Mouse (Mus musculus) layer of hippocampus, adult 9-11 months (tissue): ENCODE data around the gene Gm9747.

ENCODE experiments used
- DNase-seq: peaks from one replicate; pipeline ENCODE4 v3.0.0; 2022

Gene Gm9747

GRCm38 (mm10) chr1:82257457-82257856 lies 24.5 kb downstream of the Gm9747 start:
- no peak for DNase-seq

- no peak for DNase-seq
Measured at GRCm38 (mm10) chr1:82258331-82258730, 25.4 kb downstream of the Gm9747 start.

- no peak for DNase-seq
Measured at GRCm38 (mm10) chr1:82260055-82260454, 27.1 kb downstream of the Gm9747 start.

- DNase-seq, result peak; percentile 83
Measured at GRCm38 (mm10) chr1:82261053-82261618, 28.2 kb downstream of the Gm9747 start.

DNA sequence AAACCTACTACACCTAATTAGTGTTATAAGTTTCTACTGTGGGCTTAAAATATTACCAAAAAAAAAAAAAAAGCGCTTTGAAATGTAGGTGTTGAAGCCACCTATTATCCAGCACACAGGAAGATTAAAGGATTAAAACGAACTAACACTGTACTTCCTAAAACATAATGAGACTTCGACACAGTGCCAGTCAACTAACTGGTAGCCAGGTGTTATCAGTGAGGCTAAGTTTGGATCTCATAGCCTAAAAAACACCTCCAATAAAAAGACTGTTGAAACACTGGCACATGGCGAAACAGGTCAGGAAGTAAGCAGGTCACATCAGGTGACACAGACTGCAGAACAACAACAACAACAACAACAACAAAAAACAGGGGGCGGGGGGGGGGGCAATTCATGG lies 28.7 kb downstream of the Gm9747 start:
- DNase-seq, result no peak

DNA sequence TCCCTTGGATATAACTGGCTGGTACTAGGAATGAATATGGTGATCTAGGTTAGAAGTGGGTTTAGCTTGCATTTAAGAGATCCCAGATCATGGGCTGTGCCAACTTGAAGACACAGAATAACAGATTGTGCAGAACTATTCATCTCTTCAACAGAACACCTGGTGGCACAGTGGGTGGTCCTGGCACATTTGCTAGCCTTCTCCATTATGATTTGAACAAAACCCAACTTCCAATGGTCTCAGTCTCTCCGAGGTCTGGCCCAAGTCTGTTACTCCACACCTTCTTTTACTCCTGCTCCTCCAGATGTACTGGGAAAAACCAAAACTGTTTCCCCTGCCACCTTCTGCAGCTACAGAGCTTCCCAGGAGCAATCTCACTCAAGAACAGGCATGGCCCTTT lies 29.4 kb downstream of the Gm9747 start:
- no peak for DNase-seq

DNA sequence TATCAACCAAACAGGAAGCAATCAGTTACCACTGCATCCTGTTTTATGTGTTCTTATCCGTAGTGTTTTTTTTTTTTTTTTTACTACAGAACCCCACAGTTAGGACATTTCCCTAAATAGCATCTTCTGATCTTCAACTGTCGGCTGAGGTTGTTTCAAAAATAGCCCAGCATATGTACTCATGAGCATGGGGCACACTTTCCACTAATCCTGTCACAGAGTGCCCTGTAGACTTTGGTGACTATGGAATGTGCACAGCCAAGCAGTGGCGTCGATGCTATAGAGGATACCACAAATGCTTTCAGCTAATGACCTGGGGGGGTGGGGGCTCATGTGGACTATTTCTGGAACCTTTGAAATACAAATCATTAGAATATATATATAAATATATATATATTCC lies 34.6 kb downstream of the Gm9747 start:
- DNase-seq, result no peak

DNA sequence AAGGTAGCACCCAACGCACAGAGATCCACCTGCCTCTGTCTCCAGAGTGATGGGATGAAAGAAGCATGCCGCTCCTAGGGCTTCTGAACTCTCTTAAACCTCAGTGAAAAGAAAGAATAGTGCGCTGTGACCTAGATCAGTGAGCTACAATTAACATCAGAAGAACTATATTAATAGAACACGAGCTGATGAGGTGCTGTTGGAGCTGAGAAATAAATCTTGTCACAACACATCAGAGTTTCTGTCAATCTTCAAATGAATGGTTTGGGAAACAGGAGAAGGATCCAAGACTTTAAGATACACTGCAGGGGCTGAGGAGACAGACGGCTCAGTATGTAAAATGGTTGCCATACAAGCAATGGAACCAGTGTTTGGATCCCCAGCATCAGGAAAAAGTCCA lies 39.3 kb downstream of the Gm9747 start:
- DNase-seq, result no peak

DNA sequence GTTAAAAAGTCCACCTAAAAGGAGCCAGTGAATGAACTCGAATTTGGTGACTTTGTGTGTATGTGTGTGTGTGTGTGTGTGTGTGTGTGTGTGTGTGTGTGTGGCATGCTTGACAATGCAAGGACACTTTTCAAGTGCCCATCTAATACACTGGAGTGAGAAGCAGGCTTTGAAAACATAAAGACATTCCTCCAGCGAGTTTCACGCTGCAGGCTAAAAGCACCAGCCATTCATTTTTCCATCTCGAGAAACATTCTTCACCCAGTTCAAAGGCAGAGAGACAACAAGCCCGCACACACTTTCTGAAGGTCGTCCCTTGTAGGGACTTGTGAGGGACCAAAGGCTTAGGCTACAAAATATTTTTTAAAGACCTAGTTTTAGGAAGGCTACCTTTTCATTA lies 40.6 kb downstream of the Gm9747 start:
- no peak for DNase-seq

DNA sequence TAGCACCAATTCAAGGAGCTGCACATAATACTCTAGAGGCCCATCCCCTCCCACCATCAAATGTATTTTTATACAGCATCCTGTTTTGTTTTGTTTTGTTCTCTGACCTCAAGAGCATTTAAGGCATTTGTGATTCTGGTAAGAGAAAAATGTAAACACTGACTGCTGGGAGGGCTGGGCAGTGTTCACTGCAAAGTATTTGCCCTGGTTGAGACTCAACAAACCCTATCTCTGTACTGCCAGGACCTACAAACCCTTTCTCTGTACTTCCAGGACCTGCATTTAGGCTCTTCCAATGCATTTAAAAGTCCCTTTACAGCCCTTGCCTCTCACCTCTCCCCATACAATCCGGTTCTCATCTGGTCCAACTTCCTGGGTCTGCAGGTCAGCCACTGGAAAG lies 41.4 kb downstream of the Gm9747 start:
- no peak for DNase-seq

- DNase-seq, result no peak
Measured at GRCm38 (mm10) chr1:82279768-82280167, 46.9 kb downstream of the Gm9747 start.

- no peak for DNase-seq
Measured at GRCm38 (mm10) chr1:82281823-82282222, 48.9 kb downstream of the Gm9747 start.

DNA sequence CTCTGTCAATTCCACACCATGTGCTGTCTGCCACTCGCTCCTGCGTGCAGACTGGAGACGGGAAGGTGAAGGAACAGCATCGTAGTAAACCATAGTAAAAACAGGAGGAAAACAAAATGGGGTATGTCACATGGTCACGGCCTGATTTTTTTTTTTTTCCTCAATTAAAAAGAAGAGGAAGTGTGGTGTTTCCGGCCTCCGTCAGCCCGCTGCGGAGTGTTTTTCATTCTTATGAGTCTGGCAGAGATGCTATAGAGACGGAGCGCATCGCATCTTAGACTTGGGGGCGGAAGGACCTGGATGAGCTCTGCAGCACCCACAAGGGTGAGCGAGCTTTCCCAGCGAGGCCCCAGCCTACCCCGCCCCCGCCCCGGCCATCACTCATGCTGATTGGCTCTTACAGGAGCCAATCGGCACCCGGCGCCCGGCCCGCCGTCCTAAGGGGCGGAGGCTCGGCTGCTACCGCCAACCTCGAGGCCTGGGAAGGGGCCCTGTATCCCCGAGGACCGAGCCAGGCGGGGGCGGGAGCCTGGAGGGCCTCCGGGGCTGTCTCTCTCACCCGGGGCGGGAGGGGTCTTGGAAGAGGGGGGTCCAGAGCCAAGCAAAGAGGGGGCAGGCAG lies 50.2 kb downstream of the Gm9747 start:
- peak; percentile 91 for DNase-seq

DNA sequence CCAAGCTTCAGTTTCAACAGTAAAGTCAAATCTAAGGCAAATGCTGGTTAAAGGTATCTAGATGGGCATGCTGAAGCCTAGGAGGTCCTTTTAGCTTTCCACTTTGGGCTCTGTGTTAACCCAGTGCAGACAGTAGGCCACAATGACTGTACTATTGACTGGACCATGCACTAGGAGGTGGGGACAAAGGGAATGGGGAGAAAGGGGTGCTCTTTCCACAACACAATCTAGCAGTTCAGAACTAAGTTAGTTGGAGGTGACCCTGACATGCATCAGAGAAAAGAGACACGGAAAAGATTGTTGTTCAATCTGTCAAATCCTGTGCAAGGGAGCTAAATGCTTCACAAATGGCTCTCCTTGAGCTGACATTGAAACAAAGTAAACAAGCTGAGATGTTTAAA lies 51.0 kb downstream of the Gm9747 start:
- no peak for DNase-seq

GRCm38 (mm10) chr1:82284403-82284802 lies 51.5 kb downstream of the Gm9747 start:
- DNase-seq, result no peak
